Mouse (Mus musculus): Measurements from ENCODE around the gene Ssmem1. TPM values are rescaled to one million over a fixed set of nuclear protein-coding genes. Genes with fewer than 3 reads are reported as not detected.

The Ssmem1 gene
- total RNA-seq, 1 experiment: 0.58 TPM

DNA sequence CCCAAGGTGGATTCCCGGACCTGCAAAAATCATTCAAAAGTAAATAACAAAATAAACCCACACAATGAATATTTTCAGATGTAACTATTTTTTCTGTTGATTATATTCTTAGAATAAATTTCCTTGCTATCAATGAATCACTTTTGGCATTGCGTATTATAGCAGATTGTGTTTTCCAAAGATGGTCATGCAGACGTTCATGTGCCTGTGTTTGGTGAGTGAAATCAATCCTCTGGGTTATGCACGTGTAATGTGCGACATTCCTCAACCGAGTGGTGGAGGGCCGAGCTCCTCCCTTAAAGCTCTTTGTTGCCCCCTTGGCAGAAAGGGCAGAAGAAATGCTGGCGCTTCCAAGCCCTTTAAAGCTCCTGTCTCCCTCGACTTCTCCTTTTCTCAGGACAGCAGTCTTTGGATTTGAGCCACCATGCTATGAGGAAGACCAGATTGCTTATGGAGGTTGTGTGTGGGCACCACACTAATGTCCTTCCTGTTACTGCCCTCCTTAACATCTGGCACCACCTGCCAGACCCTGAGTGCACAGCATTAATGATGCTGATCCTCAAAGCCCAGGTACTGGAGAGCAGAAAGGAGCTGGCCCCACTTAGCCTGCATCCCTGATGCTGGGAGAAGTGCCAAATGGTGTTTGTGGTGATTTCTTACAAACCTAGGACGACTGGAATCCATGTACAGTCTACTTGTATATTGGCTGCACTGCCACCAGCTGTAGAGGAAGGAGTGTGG is 33.5 kb upstream of the Ssmem1 start:
- Histone ChIP-seq H3K27ac (ENCODE audit: insufficient read depth, low read depth, low read length, poor library complexity, severe bottlenecking) (no peak overlapping the region), H3K4me3 (ENCODE audit: insufficient read depth in 1 of 2, low read depth in 1 of 2, low read length in 2 of 2, poor library complexity in 1 of 2, severe bottlenecking in 1 of 2) (no peak overlapping the region), H3K4me1 (ENCODE audit: control insufficient read depth in 2 of 2, insufficient read depth in 2 of 2, low read length in 2 of 2, poor library complexity in 1 of 2) (no peaks in the 10 kb centered on the region), H3K9ac (ENCODE audit: insufficient read depth, low read depth, low read length, poor library complexity, severe bottlenecking) (no peak overlapping the region), H3K9me3 (ENCODE audit: control insufficient read depth, insufficient read depth, low read depth, low read length) (no peaks in the 10 kb centered on the region), H3K36me3 (ENCODE audit: control insufficient read depth, insufficient read depth, low read length, poor library complexity, severe bottlenecking) (peaks cover 19% of the 10 kb centered on the region)
- no peak for DNase-seq (ENCODE audit: low read depth, low spot score)
- in situ Hi-C loops (cut with MboI; ENCODE audit: low sequenced_read_pairs in 2 of 2, unreplicated experiment in 2 of 2): no loop called here
- TF ChIP-seq ZNF384 (IDR thresholded peaks at IDR 0.05; ENCODE audit: low read depth, low read length): no peak
- TF ChIP-seq ZC3H11A (IDR thresholded peaks at IDR 0.05; ENCODE audit: borderline replicate concordance, low read depth, low read length): no peak
- no peak for TF ChIP-seq CHD2 (IDR thresholded peaks at IDR 0.05; ENCODE audit: low read depth, low read length)
- no peak for TF ChIP-seq HCFC1 (IDR thresholded peaks at IDR 0.05; ENCODE audit: borderline replicate concordance, insufficient read depth, low read length)
- TF ChIP-seq MAFK (IDR thresholded peaks at IDR 0.05; ENCODE audit: insufficient read depth, low read depth, low read length): no peak

DNA sequence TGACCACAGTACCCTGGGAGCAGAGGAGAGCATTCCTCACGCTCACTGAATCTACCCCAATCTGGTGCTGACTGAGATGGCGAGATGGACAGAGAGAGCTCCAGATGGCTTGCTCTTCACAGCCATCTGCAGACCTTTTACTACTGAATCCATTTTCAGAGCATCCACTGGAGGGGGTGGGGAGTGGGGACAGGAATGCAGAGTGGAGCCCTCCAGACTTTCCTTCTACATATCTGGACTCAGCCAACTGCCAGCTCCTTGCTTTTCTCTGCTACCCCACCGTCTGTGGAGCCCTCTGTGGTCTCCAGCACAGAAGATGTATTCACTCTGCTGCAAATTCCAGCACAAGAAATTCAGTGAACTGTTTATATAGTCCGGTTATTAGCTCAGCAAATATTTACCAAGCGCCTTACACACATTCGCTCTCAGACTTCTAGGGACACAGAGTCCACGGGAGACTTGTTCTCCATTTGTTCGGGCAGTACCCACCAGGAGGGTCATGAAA is 32.4 kb upstream of the Ssmem1 start:
- Histone ChIP-seq H3K36me3 (ENCODE audit: control insufficient read depth, insufficient read depth, low read length, poor library complexity, severe bottlenecking) (peaks cover 19% of the 10 kb centered on the region), H3K4me1 (ENCODE audit: control insufficient read depth in 2 of 2, insufficient read depth in 2 of 2, low read length in 2 of 2, poor library complexity in 1 of 2) (no peaks in the 10 kb centered on the region), H3K9me3 (ENCODE audit: control insufficient read depth, insufficient read depth, low read depth, low read length) (no peaks in the 10 kb centered on the region), H3K9ac (ENCODE audit: insufficient read depth, low read depth, low read length, poor library complexity, severe bottlenecking) (no peak overlapping the region), H3K4me3 (ENCODE audit: insufficient read depth in 1 of 2, low read depth in 1 of 2, low read length in 2 of 2, poor library complexity in 1 of 2, severe bottlenecking in 1 of 2) (no peak overlapping the region), H3K27ac (ENCODE audit: insufficient read depth, low read depth, low read length, poor library complexity, severe bottlenecking) (no peak overlapping the region)
- no peak for DNase-seq (ENCODE audit: low read depth, low spot score)
- TF ChIP-seq CHD2 (IDR thresholded peaks at IDR 0.05; ENCODE audit: low read depth, low read length) (no peak), HCFC1 (IDR thresholded peaks at IDR 0.05; ENCODE audit: borderline replicate concordance, insufficient read depth, low read length) (no peak), ZNF384 (IDR thresholded peaks at IDR 0.05; ENCODE audit: low read depth, low read length) (no peak), ZC3H11A (IDR thresholded peaks at IDR 0.05; ENCODE audit: borderline replicate concordance, low read depth, low read length) (no peak), MAFK (IDR thresholded peaks at IDR 0.05; ENCODE audit: insufficient read depth, low read depth, low read length) (no peak)
- in situ Hi-C loops (cut with MboI; ENCODE audit: low sequenced_read_pairs in 2 of 2, unreplicated experiment in 2 of 2): no loop called here

DNA sequence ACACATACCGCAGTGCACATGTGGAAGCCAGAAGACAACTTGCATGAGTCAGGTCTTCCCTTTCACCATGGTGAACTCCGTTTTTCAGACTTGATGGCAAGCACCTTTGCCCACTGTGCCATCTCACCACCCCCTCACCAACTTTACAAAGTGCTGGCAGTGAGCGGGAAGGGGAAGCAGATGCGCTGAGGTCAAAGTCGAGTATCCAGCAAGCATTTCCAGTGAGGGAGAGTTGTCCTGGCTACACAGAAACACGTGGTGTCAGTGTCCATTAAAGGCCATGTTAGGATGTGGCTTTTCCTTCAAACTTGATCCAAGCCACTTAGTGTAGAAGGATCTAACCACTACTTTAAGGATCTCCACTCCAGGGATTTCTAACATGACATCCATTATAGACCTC is 31.9 kb upstream of the Ssmem1 start:
- H3K27ac ChIP-seq (ENCODE audit: insufficient read depth, low read depth, low read length, poor library complexity, severe bottlenecking): no peak overlapping the region

DNA sequence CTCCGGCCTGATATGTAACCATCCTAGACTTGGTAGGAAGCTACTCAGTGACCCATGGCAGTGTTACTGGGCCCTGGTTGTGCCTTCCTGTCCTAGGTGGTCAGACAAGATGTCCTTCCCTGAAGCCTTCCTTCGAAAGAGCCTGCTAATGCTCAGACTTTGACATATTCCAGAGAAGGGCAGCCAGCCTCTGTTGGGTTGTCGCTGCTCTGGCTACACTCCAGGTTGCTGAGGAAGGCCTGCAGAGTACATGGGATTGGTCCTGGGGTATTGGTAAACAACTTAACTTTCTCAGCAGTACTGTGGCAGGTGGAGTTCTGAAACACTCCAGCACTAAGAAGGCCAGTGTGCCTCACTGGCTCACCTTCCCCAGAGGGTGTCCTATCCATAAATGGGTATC is 30.2 kb upstream of the Ssmem1 start:
- no peak for DNase-seq (ENCODE audit: low read depth, low spot score)
- Histone ChIP-seq H3K36me3 (ENCODE audit: control insufficient read depth, insufficient read depth, low read length, poor library complexity, severe bottlenecking) (peaks cover 24% of the 10 kb centered on the region), H3K4me1 (ENCODE audit: control insufficient read depth in 2 of 2, insufficient read depth in 2 of 2, low read length in 2 of 2, poor library complexity in 1 of 2) (no peaks in the 10 kb centered on the region), H3K9ac (ENCODE audit: insufficient read depth, low read depth, low read length, poor library complexity, severe bottlenecking) (no peak overlapping the region), H3K4me3 (ENCODE audit: insufficient read depth in 1 of 2, low read depth in 1 of 2, low read length in 2 of 2, poor library complexity in 1 of 2, severe bottlenecking in 1 of 2) (no peak overlapping the region), H3K27ac (ENCODE audit: insufficient read depth, low read depth, low read length, poor library complexity, severe bottlenecking) (no peak overlapping the region), H3K9me3 (ENCODE audit: control insufficient read depth, insufficient read depth, low read depth, low read length) (no peaks in the 10 kb centered on the region)
- in situ Hi-C loops (cut with MboI; ENCODE audit: low sequenced_read_pairs in 2 of 2, unreplicated experiment in 2 of 2): no loop called here
- no peak for TF ChIP-seq ZNF384 (IDR thresholded peaks at IDR 0.05; ENCODE audit: low read depth, low read length)
- no peak for TF ChIP-seq ZC3H11A (IDR thresholded peaks at IDR 0.05; ENCODE audit: borderline replicate concordance, low read depth, low read length)
- TF ChIP-seq MAFK (IDR thresholded peaks at IDR 0.05; ENCODE audit: insufficient read depth, low read depth, low read length): no peak
- no peak for TF ChIP-seq HCFC1 (IDR thresholded peaks at IDR 0.05; ENCODE audit: borderline replicate concordance, insufficient read depth, low read length)
- TF ChIP-seq CHD2 (IDR thresholded peaks at IDR 0.05; ENCODE audit: low read depth, low read length): no peak

More for the DNA sequence above, 31.9 kb upstream of the Ssmem1 start:
- Histone ChIP-seq H3K9ac (ENCODE audit: insufficient read depth, low read depth, low read length, poor library complexity, severe bottlenecking) (no peak overlapping the region), H3K9me3 (ENCODE audit: control insufficient read depth, insufficient read depth, low read depth, low read length) (no peaks in the 10 kb centered on the region), H3K36me3 (ENCODE audit: control insufficient read depth, insufficient read depth, low read length, poor library complexity, severe bottlenecking) (peaks cover 22% of the 10 kb centered on the region), H3K4me1 (ENCODE audit: control insufficient read depth in 2 of 2, insufficient read depth in 2 of 2, low read length in 2 of 2, poor library complexity in 1 of 2) (no peaks in the 10 kb centered on the region), H3K4me3 (ENCODE audit: insufficient read depth in 1 of 2, low read depth in 1 of 2, low read length in 2 of 2, poor library complexity in 1 of 2, severe bottlenecking in 1 of 2) (no peak overlapping the region)
- DNase-seq (ENCODE audit: low read depth, low spot score): no peak
- TF ChIP-seq CHD2 (IDR thresholded peaks at IDR 0.05; ENCODE audit: low read depth, low read length): no peak
- no peak for TF ChIP-seq HCFC1 (IDR thresholded peaks at IDR 0.05; ENCODE audit: borderline replicate concordance, insufficient read depth, low read length)
- TF ChIP-seq ZC3H11A (IDR thresholded peaks at IDR 0.05; ENCODE audit: borderline replicate concordance, low read depth, low read length): no peak
- TF ChIP-seq ZNF384 (IDR thresholded peaks at IDR 0.05; ENCODE audit: low read depth, low read length): no peak
- TF ChIP-seq MAFK (IDR thresholded peaks at IDR 0.05; ENCODE audit: insufficient read depth, low read depth, low read length): no peak
- in situ Hi-C loops (cut with MboI; ENCODE audit: low sequenced_read_pairs in 2 of 2, unreplicated experiment in 2 of 2): no loop called here

Measured in ES-E14 (cell line).